ENCODE assay signal across 14 mouse cellular contexts in genomic region chr6:35102457-35102856, GRCm38 (mm10).
"Had no signal": no experiment of that assay in that cellular context is flagged by ENCODE, and none has a peak within 500 bp of the region (broad histone marks: within the 10 kb centered on the region; RNA-seq: fewer than 3 reads in every experiment).

No protein-coding gene starts in this region.

- H3K9me3 ChIP-seq: limb, embryonic 10.5 days; liver, embryonic 15.5 days; megakaryocyte, embryonic 14.5 days; midbrain, embryonic 15.5 days; neural tube, embryonic 12.5 days had no signal

- H3K27ac ChIP-seq: limb, embryonic 10.5 days; liver, embryonic 15.5 days; macrophage; midbrain, embryonic 15.5 days; neural tube, embryonic 12.5 days had no signal

- H3K4me2 ChIP-seq: liver, embryonic 11.5 days; liver, embryonic 15.5 days; midbrain, embryonic 11.5 days; midbrain, embryonic 15.5 days; neural tube, embryonic 12.5 days had no signal

- ATAC-seq: midbrain, embryonic 15.5 days had no signal

- DNase-seq: kidney, adult 18-20 months; kidney, postnatal 14 days; lung, adult 2 months; lung, postnatal 10 days; spleen, adult 18-20 months; thymus, postnatal 4 days had no signal

- H3K9ac ChIP-seq: liver, embryonic 15.5 days; midbrain, embryonic 15.5 days; neural tube, embryonic 12.5 days had no signal

- H3K4me1 ChIP-seq: limb, embryonic 10.5 days; liver, embryonic 15.5 days; midbrain, embryonic 15.5 days; neural tube, embryonic 12.5 days had no signal

- H3K27me3 ChIP-seq: liver, embryonic 15.5 days; megakaryocyte, embryonic 14.5 days; midbrain, embryonic 15.5 days; neural tube, embryonic 12.5 days had no signal

- H3K4me3 ChIP-seq: limb, embryonic 10.5 days; liver, embryonic 15.5 days; megakaryocyte, embryonic 14.5 days; midbrain, embryonic 15.5 days; neural tube, embryonic 12.5 days had no signal
